Mouse (Mus musculus): ENCODE measurements around the gene Dnajc22. TPM values are rescaled to one million over a fixed set of nuclear protein-coding genes. Genes with fewer than 3 reads are reported as not detected.
"Not testable (repeated sequence)": the region's sequence is repeated elsewhere in the genome, so short reads cannot be mapped to it uniquely, and the experiment has no call there.

Dnajc22 gene
- 0.28 and 0.64 TPM in 2 replicates for polyA plus RNA-seq (2015; fragmentation: Nextera tagmentation; extraction: Ambion mirVana)

- H3K36me3 ChIP-seq = no peaks in the 10 kb centered on the region
- peaks cover 50% of the 10 kb centered on the region for H3K4me1 ChIP-seq
- H3K9me3 ChIP-seq (replicated peaks) = no peaks in the 10 kb centered on the region
- peak within 1 kb of the TSS; percentile 80 for H3K4me2 ChIP-seq (replicated peaks)
- H3K9ac ChIP-seq = peak within 1 kb of the TSS; percentile 28; the same call in 1 of the 2 replicates
- WGBS = 32% methylated on average over 8 of the region's 8 CpGs
- no peak within 1 kb of the TSS for H3K27ac ChIP-seq (replicated peaks)
- H3K4me3 ChIP-seq (replicated peaks) = peak within 1 kb of the TSS; percentile 42
- ATAC-seq (ENCODE audit: insufficient number of reproducible peaks, low FRiP score, low TSS enrichment, low read depth) = no peak
- H3K27me3 ChIP-seq = peaks cover 94% of the 10 kb centered on the region
Observed at GRCm38 (mm10) chr15:99092870-99093269, at the start of gene Dnajc22. Gene Dnajc22 (plus strand): TSS chr15:99093170.

GRCm38 (mm10) chr15:99044854-99045253 is 48.1 kb upstream of the Dnajc22 start:
- Histone ChIP-seq H3K9ac (no peak overlapping the region), H3K4me2 (replicated peaks) (no peak overlapping the region), H3K36me3 (no peaks in the 10 kb centered on the region), H3K27ac (replicated peaks) (no peak overlapping the region), H3K27me3 (peaks cover 4% of the 10 kb centered on the region; the same call in 1 of the 2 replicates), H3K4me3 (replicated peaks) (no peak overlapping the region), H3K9me3 (replicated peaks) (no peaks in the 10 kb centered on the region), H3K4me1 (peaks cover 10% of the 10 kb centered on the region; the same call in 1 of the 2 replicates)
- 40% methylated on average over 3 of the region's 3 CpGs for WGBS
- ATAC-seq (ENCODE audit: insufficient number of reproducible peaks, low FRiP score, low TSS enrichment, low read depth) = no peak

- H3K4me3 ChIP-seq (replicated peaks); H3K4me1 ChIP-seq; H3K9me3 ChIP-seq (replicated peaks); H3K9ac ChIP-seq; ATAC-seq (ENCODE audit: insufficient number of reproducible peaks, low FRiP score, low TSS enrichment, low read depth); H3K27ac ChIP-seq (replicated peaks); H3K4me2 ChIP-seq (replicated peaks); H3K36me3 ChIP-seq: not testable (repeated sequence)
- peaks cover 10% of the 10 kb centered on the region for H3K27me3 ChIP-seq
- WGBS = 86% methylated on average over 6 of the region's 6 CpGs
Observed at GRCm38 (mm10) chr15:99045734-99046133, 47.2 kb upstream of the Dnajc22 start.

GRCm38 (mm10) chr15:99049473-99050253 is 43.3 kb upstream of the Dnajc22 start:
- Histone ChIP-seq H3K4me3 (replicated peaks) (no peak overlapping the region), H3K27me3 (peaks cover 35% of the 10 kb centered on the region), H3K9ac (no peak overlapping the region), H3K27ac (replicated peaks) (no peak overlapping the region), H3K4me1 (peaks cover 7% of the 10 kb centered on the region), H3K36me3 (no peaks in the 10 kb centered on the region), H3K4me2 (replicated peaks) (no peak overlapping the region), H3K9me3 (replicated peaks) (no peaks in the 10 kb centered on the region)
- ATAC-seq (ENCODE audit: insufficient number of reproducible peaks, low FRiP score, low TSS enrichment, low read depth) = no peak
- 31% methylated on average over 13 of the region's 13 CpGs for WGBS

- Histone ChIP-seq H3K9ac (no peak overlapping the region), H3K4me1 (peaks cover 32% of the 10 kb centered on the region), H3K27ac (replicated peaks) (no peak overlapping the region), H3K9me3 (replicated peaks) (no peaks in the 10 kb centered on the region), H3K4me2 (replicated peaks) (no peak overlapping the region), H3K4me3 (replicated peaks) (no peak overlapping the region), H3K36me3 (no peaks in the 10 kb centered on the region), H3K27me3 (peaks cover 70% of the 10 kb centered on the region)
- no peak for ATAC-seq (ENCODE audit: insufficient number of reproducible peaks, low FRiP score, low TSS enrichment, low read depth)
- WGBS = 13% methylated on average over 9 of the region's 9 CpGs
Observed at GRCm38 (mm10) chr15:99053373-99053772, 39.6 kb upstream of the Dnajc22 start.

GRCm38 (mm10) chr15:99055040-99055439 is 37.9 kb upstream of the Dnajc22 start, which contains the start of gene Prph:
Gene Prph (plus strand): TSS chr15:99055174.
- Histone ChIP-seq H3K4me1 (peaks cover 32% of the 10 kb centered on the region), H3K4me2 (replicated peaks) (peak within 1 kb of the TSS; percentile 75), H3K36me3 (no peaks in the 10 kb centered on the region), H3K9ac (0 out of 2 replicates have a peak within 1 kb of the TSS, but pooled peaks have one; percentile 12), H3K27me3 (peaks cover 86% of the 10 kb centered on the region), H3K9me3 (replicated peaks) (no peaks in the 10 kb centered on the region), H3K27ac (replicated peaks) (no peak within 1 kb of the TSS), H3K4me3 (replicated peaks) (peak within 1 kb of the TSS; percentile 43)
- 1% methylated on average over 26 of the region's 30 CpGs for WGBS
- no peak for ATAC-seq (ENCODE audit: insufficient number of reproducible peaks, low FRiP score, low TSS enrichment, low read depth)

GRCm38 (mm10) chr15:99055511-99055961 is 37.4 kb upstream of the Dnajc22 start:
- Histone ChIP-seq H3K4me2 (replicated peaks) (peak overlapping the region; percentile 75), H3K9me3 (replicated peaks) (no peaks in the 10 kb centered on the region), H3K4me1 (peaks cover 32% of the 10 kb centered on the region), H3K27me3 (peaks cover 85% of the 10 kb centered on the region), H3K27ac (replicated peaks) (no peak overlapping the region), H3K36me3 (no peaks in the 10 kb centered on the region), H3K4me3 (replicated peaks) (peak overlapping the region; percentile 43), H3K9ac (0 out of 2 replicates have a peak overlapping the region, but pooled peaks have one; percentile 12)
- WGBS = under 1% methylated on average over 37 of the region's 37 CpGs
- ATAC-seq (ENCODE audit: insufficient number of reproducible peaks, low FRiP score, low TSS enrichment, low read depth) = no peak

- H3K4me1 ChIP-seq = peaks cover 32% of the 10 kb centered on the region
- H3K27me3 ChIP-seq = peaks cover 85% of the 10 kb centered on the region
- 5% methylated on average over 14 of the region's 14 CpGs for whole genome bisulfite sequencing
- H3K9me3 ChIP-seq (replicated peaks) = no peaks in the 10 kb centered on the region
- ATAC-seq (ENCODE audit: insufficient number of reproducible peaks, low FRiP score, low TSS enrichment, low read depth) = no peak
- H3K27ac ChIP-seq (replicated peaks) = no peak overlapping the region
- H3K36me3 ChIP-seq = no peaks in the 10 kb centered on the region
- peak overlapping the region; percentile 75 for H3K4me2 ChIP-seq (replicated peaks)
- peak overlapping the region; percentile 43; the same call in 1 of the 2 replicates for H3K4me3 ChIP-seq (replicated peaks)
- no peak overlapping the region for H3K9ac ChIP-seq
Observed at GRCm38 (mm10) chr15:99056332-99056731, 36.6 kb upstream of the Dnajc22 start.

- Histone ChIP-seq H3K36me3 (no peaks in the 10 kb centered on the region), H3K9ac (no peak overlapping the region), H3K9me3 (replicated peaks) (no peaks in the 10 kb centered on the region), H3K27me3 (peaks cover 6% of the 10 kb centered on the region), H3K4me2 (replicated peaks) (no peak overlapping the region), H3K4me3 (replicated peaks) (no peak overlapping the region), H3K27ac (replicated peaks) (no peak overlapping the region), H3K4me1 (no peaks in the 10 kb centered on the region)
- ATAC-seq (ENCODE audit: insufficient number of reproducible peaks, low FRiP score, low TSS enrichment, low read depth) = no peak
- 55% methylated on average over 12 of the region's 12 CpGs for whole genome bisulfite sequencing
Observed at GRCm38 (mm10) chr15:99065557-99066165, 27.3 kb upstream of the Dnajc22 start.

- no peak for ATAC-seq (ENCODE audit: insufficient number of reproducible peaks, low FRiP score, low TSS enrichment, low read depth)
- H3K36me3 ChIP-seq = no peaks in the 10 kb centered on the region
- no peak overlapping the region for H3K9ac ChIP-seq
Observed at GRCm38 (mm10) chr15:99071988-99072387, 21.0 kb upstream of the Dnajc22 start.

GRCm38 (mm10) chr15:99074019-99074599 is 18.9 kb upstream of the Dnajc22 start, which contains the start of gene Troap:
Gene Troap (plus strand): TSS chr15:99074575.
- Histone ChIP-seq H3K4me2 (replicated peaks) (peak within 1 kb of the TSS; percentile 93), H3K4me3 (replicated peaks) (peak within 1 kb of the TSS; percentile 65), H3K9me3 (replicated peaks) (no peaks in the 10 kb centered on the region), H3K9ac (peak within 1 kb of the TSS; percentile 69), H3K4me1 (peaks cover 29% of the 10 kb centered on the region), H3K27ac (replicated peaks) (peak within 1 kb of the TSS; percentile 99), H3K27me3 (no peaks in the 10 kb centered on the region), H3K36me3 (peaks cover 11% of the 10 kb centered on the region; the same call in 1 of the 2 replicates)
- peak; percentile 15; the same call in 1 of the 2 replicates for ATAC-seq (ENCODE audit: insufficient number of reproducible peaks, low FRiP score, low TSS enrichment, low read depth)
- WGBS = 15% methylated on average over 9 of the region's 9 CpGs

More at GRCm38 (mm10) chr15:99071988-99072387, 21.0 kb upstream of the Dnajc22 start:
- H3K27ac ChIP-seq (replicated peaks) = no peak overlapping the region
- peaks cover 19% of the 10 kb centered on the region for H3K4me1 ChIP-seq
- no peaks in the 10 kb centered on the region; the same call in 1 of the 2 replicates for H3K27me3 ChIP-seq
- H3K4me2 ChIP-seq (replicated peaks) = no peak overlapping the region
- no peak overlapping the region for H3K4me3 ChIP-seq (replicated peaks)
- H3K9me3 ChIP-seq (replicated peaks) = no peaks in the 10 kb centered on the region
- 89% methylated on average over 1 of the region's 1 CpGs for WGBS

Measured in embryonic facial prominence, embryonic 15.5 days (tissue).